Mouse (Mus musculus) embryonic stem cell, embryonic (primary cell): ENCODE measurements around the gene Socs3.

Experiments
- CTCF ChIA-PET, 4 experiments: fragments of 300-600 bp in 2 of 4; fragments of 350-600 bp in 2 of 4; sonication (Branson Sonifier 250); formaldehyde crosslinking; loops; one replicate each; lab custom pipeline; 2022; ENCODE audit warnings: inconsistent platforms in 2 of 4; lab: Charles Lee
- POLR2A ChIA-PET, 4 experiments: fragments of 300-600 bp in 2 of 4; fragments of 350-600 bp in 2 of 4; sonication (Branson Sonifier 250); formaldehyde crosslinking; loops; one replicate each; lab custom pipeline; 2022; ENCODE audit warnings: antibody characterized with exemption in 4 of 4, inconsistent platforms in 1 of 4; lab: Charles Lee

The Socs3 gene

DNA sequence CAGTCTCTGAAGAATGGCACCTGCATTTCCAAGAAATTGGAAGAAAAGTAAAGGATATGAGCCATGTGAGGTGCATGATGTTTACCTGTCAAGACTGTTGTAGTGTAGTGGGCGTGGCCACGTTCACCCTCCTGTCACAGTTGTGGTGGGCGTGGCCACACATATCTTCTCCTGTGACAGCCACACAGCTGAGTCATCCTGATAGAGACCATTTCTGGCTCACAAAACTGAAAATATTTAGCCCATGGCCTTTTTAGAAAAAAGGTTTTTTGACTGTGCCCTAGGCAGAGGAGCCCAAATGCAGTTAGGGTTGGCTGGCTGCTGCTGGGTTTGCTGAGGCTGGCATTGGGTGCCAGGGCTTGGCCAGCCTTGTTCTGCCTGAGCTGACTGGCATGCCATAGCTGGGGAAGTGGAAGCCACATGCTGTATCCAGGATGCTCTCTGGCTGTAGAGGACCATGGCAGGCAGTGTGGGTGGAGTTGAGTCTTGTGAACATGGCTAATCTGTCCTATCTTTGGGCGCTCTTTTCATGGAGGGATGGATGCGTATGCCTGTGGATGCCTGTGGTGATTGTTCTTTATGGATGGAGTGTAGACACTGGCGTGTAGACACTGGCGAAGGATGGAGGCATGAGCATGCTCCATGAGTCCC, 30.8 kb upstream of the Socs3 start:
- ChIA-PET CTCF (no interaction called here), POLR2A (interaction anchor here in 2 of 4 experiments (0.9 to 2.4 kb wide), 12 partner anchors 8 to 97 kb away, joined by 3 to 16 read pairs (median 4); partner anchors contain the start of genes Pgs1 (in 1 of the 2) and Socs3 (in 1 of the 2))

DNA sequence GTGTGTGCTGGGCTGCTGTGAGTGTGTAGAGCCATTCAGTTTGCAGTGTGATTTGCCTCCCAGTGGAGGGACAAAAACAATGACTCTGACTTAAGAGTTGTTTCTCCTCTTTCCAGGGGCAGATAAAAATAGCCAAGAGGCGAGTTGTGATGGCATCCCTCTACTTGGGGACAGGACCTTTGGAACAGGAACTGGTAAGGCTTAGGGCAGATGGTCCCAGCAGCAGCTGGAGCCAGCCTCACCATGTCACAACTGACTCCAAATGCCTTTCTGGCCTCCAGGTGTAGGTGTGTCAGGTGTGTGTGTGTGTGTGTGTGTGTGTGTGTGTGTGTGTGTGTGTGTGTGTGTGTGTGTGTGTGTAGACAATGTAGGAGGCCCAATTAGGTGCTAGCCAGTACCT, 30.2 kb upstream of the Socs3 start:
- CTCF ChIA-PET, result interaction anchor here in 2 of 4 experiments (0.6 to 1.3 kb wide), 3 partner anchors 30 to 115 kb away, joined by 3 to 4 read pairs (median 3); partner anchors contain the start of gene Socs3 (in 1 of the 2)
- POLR2A ChIA-PET, result interaction anchor here in 2 of 4 experiments (1.0 to 6.4 kb wide), 10 partner anchors 8 to 33 kb away, joined by 3 to 33 read pairs (median 4); partner anchors contain the start of genes Pgs1 (in 1 of the 2) and Socs3 (in 1 of the 2)

DNA sequence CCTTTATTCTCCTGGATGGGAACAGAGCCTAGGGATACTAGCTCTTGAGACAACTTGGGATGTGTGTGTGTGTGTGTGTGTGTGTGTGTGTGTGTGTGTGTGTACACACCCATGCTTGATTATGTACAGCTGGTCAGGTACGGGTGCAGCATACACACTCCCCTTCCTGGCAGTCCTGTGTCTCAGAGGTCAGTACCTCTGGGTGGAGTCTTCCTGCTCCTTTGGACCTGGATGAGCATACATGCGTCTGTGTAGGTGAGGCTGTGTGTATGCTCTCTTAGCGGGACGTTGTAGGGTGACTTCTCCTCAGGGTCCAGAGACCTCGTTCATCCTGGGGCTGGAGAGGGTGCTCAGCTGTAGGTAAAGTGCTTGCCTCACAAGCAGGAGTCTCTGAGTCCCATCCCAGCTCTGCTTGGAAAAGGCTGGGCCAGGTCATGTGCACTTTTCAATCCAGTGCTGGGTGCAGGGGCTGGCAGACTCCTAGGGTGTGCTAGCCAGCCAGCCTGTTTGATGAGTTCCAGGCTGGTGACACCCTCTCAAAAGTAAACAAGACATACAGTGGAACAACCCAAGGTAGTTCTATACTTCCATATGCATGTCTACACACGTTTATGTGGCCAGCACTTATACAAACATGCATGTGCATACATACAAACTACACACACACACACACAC, 29.6 kb upstream of the Socs3 start:
- ChIA-PET CTCF (interaction anchor here (0.5 to 1.3 kb wide), 6 partner anchors 19 to 129 kb away, joined by 3 to 4 read pairs (median 3); partner anchors contain the start of gene Socs3 (in 2 of the 4)), POLR2A (interaction anchor here (0.6 to 6.4 kb wide), 11 partner anchors 7 to 110 kb away, joined by 3 to 33 read pairs (median 4); partner anchors contain the start of gene Socs3 (in 1 of the 4))

DNA sequence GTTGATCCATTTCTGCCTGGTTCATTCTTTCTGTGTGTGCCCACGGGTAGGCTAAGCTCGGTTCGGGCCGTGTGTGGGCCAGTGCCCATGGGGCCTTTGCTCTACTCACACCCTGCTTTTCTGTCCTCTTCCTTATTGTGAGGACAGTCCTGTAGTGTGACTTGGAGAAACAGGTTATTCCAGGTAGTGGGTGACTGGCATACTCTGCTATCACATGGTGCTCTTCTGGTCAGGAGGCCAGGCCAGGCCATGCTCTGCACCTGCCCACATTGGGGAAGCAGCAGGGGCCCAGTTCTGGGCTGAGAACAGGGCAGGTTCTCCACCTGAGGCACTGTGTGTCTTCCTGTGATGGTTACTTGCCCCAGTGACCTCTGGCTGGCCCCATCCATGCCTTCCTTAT, 28.5 kb upstream of the Socs3 start:
- ChIA-PET CTCF (interaction anchor here in 1 of 4 experiments (1.1 to 1.3 kb wide), 2 partner anchors 20 to 28 kb away, joined by 3 to 4 read pairs; partner anchors contain the start of gene Socs3), POLR2A (interaction anchor here in 3 of 4 experiments (0.6 to 6.4 kb wide), 11 partner anchors 8 to 109 kb away, joined by 3 to 33 read pairs (median 3); partner anchors contain the start of gene Socs3 (in 1 of the 3))

DNA sequence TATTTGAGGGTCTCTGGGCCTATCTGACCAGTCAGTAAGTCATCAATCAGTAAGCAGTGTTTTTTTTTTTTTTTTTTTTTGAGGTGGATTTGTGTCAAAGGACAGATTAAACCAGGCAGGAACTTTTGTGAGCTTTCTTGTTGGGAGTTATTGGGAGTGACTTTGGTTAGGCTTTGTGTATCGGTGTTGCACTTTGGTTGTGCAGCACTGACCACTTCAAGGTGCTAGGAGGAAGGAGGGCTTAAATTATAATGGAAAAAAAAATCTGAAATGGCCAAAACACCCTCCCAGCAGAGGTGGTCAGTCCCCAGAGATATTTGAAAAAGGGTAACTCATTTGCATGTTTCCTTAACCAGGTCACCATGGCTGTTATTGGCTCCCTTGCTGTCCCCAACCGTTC, 27.2 kb upstream of the Socs3 start:
- ChIA-PET CTCF (interaction anchor here in 3 of 4 experiments (0.5 to 2.6 kb wide), 3 partner anchors 21 to 108 kb away, joined by 3 to 10 read pairs (median 6); no protein-coding TSS in a partner anchor), POLR2A (interaction anchor here in 3 of 4 experiments (0.7 to 6.4 kb wide), 12 partner anchors 8 to 120 kb away, joined by 3 to 46 read pairs (median 5); partner anchors contain the start of gene Socs3 (in 3 of the 3))

DNA sequence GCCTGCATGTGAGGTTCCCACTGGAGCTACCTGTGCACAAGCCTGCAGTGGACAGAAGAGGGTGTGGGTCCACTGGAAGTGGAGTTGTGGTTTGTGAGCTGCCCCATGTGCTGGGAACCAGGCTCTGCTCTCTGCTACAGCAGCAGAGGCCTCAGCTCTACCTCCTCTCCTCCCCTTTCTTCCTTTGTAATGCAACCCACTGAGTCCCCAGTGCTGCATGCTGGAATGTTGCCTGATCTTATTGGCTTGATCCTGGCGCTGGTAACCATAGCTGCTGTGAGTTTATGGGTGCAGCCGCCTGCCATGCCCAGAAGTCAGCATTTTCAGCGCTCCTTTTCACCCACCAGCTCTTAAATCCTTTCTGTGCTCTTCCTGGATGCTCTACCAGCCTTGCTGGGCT, 26.2 kb upstream of the Socs3 start:
- ChIA-PET CTCF (interaction anchor here in 3 of 4 experiments (0.6 to 3.0 kb wide), 11 partner anchors 12 to 384 kb away, joined by 3 to 12 read pairs (median 5); no protein-coding TSS in a partner anchor), POLR2A (interaction anchor here in 3 of 4 experiments (0.6 to 6.4 kb wide), 31 partner anchors 8 to 862 kb away, joined by 3 to 46 read pairs (median 6); partner anchors contain the start of genes Socs3 (in 3 of the 3) and Pgs1 (in 2 of the 3))

DNA sequence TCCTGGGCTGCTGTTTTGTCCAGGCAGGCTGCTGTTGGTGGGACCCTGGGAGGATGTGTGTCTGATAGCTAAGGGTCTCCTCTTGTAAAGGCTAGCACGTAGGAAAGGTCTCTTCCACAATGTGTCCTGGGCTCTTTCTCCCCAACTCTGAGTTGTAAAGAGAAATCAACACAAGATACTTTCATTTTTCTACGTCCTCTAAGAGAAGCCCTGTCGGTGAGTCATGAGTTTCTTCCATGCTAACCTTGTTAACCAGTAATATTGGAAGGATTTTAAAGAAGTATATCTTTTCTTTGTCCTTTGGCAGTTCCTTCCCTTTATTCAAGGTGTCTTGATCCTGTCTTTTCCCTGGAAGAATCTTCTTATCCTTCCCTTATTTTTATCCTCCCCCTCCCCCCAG, 25.8 kb upstream of the Socs3 start:
- ChIA-PET CTCF (interaction anchor here in 3 of 4 experiments (0.6 to 3.0 kb wide), 10 partner anchors 12 to 384 kb away, joined by 3 to 12 read pairs (median 5); no protein-coding TSS in a partner anchor), POLR2A (interaction anchor here in 3 of 4 experiments (0.6 to 6.4 kb wide), 30 partner anchors 8 to 862 kb away, joined by 3 to 46 read pairs (median 6); partner anchors contain the start of genes Socs3 (in 3 of the 3) and Pgs1 (in 2 of the 3))

DNA sequence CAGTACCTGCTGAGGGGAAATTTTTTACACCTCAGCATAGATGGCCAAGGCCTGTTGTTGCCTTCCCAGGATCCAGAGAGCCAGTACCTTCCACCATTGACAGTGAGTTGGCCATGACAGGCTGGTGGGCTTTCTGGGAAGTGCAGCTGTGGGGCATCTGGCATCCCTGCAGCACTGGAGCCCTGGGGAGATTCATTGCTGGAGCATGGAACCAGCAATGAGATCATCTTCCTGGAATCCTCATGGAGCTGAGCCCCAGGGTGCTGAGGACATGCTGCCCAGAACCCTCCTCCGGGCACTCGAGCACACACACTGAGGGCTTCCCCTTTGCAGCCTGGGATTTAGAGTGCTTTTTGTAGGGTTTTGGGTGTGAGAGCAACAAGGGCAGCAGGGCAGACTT, 25.4 kb upstream of the Socs3 start:
- POLR2A ChIA-PET, result interaction anchor here in 3 of 4 experiments (0.6 to 6.4 kb wide), 19 partner anchors 9 to 862 kb away, joined by 3 to 46 read pairs (median 7); partner anchors contain the start of genes Socs3 (in 2 of the 3) and Pgs1 (in 1 of the 3)
- CTCF ChIA-PET, result interaction anchor here in 2 of 4 experiments (0.6 to 3.0 kb wide), 7 partner anchors 13 to 88 kb away, joined by 3 to 12 read pairs (median 5); no protein-coding TSS in a partner anchor

DNA sequence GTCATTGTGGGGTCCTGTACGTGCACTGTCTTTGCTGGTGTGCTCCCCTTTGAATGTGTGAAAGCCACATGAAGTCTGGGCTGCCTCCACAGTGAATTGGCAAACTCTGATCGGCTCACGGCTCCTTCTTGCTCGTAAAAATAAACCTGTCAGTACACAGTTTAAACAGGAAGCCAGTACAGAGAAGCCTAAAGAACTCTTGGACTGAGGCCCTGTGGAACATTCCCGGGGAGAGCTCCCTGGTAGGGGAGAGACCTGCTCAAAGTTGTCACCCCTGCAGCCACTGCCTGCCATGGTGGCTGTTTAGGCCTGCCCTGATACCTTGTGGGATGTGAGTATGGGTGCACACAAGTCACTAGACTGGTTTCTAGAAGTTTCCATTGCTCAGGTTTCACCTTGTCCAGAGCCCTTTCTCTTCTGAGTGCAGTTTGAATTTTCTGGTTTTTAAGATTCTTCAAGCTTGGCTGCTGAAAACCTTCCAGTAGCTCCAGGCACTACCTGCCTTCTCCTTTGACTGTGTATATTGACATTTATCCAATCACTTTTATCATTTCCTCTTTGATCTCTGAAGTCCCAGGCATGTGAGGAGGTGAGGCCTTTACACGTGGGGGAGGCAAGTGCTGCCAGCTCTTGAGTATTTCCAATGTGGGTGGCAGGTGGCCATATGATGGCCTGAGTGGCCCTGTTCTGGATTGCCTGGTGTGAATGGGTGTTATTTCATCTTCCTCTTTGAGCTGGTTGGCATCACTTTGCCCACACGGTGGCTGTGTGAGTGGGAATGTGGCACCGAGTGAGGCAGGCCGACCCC, 24.6 kb upstream of the Socs3 start:
- ChIA-PET POLR2A (interaction anchor here in 3 of 4 experiments (0.6 to 6.4 kb wide), 13 partner anchors 9 to 52 kb away, joined by 3 to 46 read pairs (median 7); partner anchors contain the start of genes Socs3 (in 2 of the 3) and Pgs1 (in 1 of the 3)), CTCF (interaction anchor here (0.6 to 3.0 kb wide), 8 partner anchors 14 to 191 kb away, joined by 3 to 12 read pairs (median 3); partner anchors contain the start of gene Socs3 (in 1 of the 4))

DNA sequence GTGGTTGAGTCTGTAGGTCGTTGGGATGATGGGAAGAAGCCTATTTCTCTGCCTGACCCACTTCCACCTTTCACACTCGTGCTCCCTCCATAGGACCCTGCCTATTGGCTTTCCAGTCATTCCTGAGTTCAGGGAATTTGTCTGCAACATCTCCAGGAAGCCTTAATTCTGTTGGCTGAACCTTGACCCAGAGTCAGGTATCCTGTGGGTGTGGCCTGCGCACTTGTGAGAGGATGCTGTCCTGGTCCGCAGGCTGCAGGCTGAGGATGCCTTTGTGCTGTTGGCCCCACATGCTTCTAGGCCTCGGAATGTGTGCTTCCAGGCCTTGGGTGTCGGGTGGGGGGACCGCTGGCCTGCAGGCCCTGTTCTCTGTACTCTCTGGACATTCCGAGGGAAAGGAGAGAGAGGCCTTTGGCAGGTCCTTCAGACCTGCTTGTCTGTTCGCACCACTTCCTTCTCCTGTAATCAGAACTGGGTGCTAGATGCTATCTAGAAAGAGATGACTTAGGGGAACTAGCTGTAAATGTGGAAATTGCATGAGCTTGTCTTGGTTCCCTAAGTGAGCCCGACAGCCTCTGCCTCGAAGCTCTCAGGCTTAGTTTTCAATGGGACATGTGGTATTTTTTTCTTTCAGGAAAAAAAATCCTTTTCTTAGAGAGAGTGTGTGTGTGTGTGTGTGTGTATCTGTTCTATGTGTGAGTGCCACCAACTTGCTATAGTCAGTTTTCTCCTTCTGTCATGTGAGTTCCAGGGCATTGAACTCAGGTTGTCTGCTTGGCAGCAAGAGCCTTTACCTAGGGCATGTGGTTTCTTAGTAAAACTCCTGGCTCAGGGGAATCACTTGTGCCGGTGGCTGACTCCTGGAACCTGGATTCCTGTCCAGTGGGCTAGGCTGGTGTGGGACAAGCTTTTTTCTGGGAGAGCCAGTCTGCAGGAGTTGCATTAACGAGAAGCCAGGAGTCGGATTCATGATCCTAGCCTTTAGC, 23.6 kb upstream of the Socs3 start:
- ChIA-PET CTCF (interaction anchor here in 2 of 4 experiments (1.0 to 3.0 kb wide), 3 partner anchors 15 to 43 kb away, joined by 3 to 12 read pairs (median 3); no protein-coding TSS in a partner anchor), POLR2A (interaction anchor here in 3 of 4 experiments (0.5 to 6.4 kb wide), 12 partner anchors 8 to 562 kb away, joined by 3 to 46 read pairs (median 6); partner anchors contain the start of genes Socs3 (in 2 of the 3) and Pgs1 (in 1 of the 3))

DNA sequence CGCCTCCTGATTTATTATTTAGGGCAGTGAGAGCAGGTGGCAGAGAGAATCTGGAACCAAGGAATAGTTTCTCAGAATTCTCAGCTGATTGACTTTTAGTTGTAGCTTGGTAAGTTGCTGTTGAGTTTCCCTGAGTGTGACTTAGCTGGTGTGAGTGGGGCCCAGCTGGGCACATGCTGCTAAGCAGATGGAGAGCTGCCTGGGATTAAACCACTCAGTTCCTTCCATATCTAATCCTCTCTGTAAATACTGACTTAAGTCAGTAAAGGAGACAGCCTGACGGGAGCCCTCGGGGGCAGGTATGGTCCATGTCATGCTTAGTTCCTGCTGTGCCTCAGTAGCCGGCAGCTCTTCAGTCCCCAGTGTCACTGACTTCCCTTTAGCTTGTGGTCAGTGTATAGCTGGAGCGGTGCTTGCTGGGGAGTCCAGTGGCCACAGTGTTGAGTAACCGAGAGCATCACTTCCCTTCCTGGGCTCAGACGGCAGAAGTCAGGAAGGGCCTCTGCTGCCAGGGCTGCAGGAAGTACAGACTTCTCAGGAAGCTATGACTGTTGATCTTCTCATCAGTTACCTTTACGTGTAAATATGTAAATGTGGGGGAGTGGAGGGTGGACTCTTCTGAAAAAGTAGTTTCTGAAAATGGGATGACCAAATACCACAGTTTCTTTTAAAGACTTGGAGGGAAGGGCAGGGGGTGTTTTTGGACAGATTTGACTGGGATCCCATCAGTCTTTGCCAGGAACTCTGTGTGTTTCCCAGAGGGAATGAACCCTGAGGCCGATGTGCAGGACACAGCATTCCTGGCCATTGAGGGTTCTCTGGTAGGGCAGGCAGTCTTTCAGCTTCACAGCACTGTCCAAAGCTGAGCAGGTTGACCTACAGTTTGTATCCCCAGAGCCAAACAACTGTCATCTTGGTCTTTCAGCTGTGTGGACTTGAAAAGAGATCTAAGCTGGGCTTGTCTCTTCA, 21.9 kb upstream of the Socs3 start:
- ChIA-PET CTCF (interaction anchor here in 3 of 4 experiments (0.5 to 0.9 kb wide), 3 partner anchors 22 to 702 kb away, joined by 3 read pairs; partner anchors contain the start of gene Socs3 (in 1 of the 3)), POLR2A (interaction anchor here in 3 of 4 experiments (0.5 to 7.6 kb wide), 14 partner anchors 8 to 113 kb away, joined by 3 to 77 read pairs (median 4); partner anchors contain the start of gene Socs3 (in 3 of the 3))

DNA sequence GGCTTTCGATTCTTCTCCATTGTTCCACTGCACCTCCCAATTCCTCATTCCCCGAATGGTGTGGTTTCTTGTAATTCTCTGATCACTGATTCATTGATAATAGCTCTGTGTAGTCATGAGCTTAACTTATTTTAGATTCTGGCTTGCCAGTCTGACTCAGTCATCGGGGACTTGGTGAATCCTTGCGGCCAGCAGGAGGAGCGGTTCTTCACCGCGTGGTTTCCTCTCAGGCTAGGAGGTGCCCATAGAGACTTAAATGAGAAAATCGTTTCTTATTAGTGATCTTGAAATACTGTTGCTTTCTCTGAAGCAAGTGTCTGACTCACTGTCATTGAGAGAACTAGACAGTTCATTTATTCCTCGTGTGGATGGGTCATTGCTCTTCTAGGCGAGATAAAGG, 20.1 kb upstream of the Socs3 start:
- ChIA-PET POLR2A (interaction anchor here in 3 of 4 experiments (0.6 to 7.6 kb wide), 14 partner anchors 10 to 136 kb away, joined by 3 to 79 read pairs (median 5); partner anchors contain the start of gene Socs3 (in 2 of the 3)), CTCF (interaction anchor here in 3 of 4 experiments (0.5 to 1.5 kb wide), 7 partner anchors 14 to 658 kb away, joined by 3 to 7 read pairs (median 3); partner anchors contain the start of gene Socs3 (in 2 of the 3))

DNA sequence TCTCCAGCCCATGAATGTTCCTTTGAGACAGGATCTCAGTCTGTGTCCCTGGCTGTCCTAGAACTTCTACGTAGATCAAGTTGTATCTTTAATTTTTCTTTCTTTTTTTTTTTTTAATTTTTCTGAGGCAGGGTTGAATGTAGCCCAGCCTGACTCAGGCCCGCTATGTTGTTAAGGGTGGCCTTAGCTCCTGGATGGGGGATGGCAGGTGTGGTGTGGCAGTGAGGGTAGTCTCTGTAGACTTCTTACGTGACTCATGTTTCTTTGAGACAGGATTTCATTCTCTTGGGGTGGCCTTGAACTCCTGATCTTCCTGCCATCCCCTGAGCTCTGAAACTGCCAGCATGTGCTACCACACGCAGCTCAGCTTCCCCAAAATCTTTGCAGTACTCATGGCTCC, 19.4 kb upstream of the Socs3 start:
- ChIA-PET POLR2A (interaction anchor here in 3 of 4 experiments (0.6 to 7.6 kb wide), 20 partner anchors 8 to 137 kb away, joined by 3 to 79 read pairs (median 5); partner anchors contain the start of gene Socs3 (in 3 of the 3)), CTCF (interaction anchor here in 2 of 4 experiments (0.5 to 1.9 kb wide), 7 partner anchors 18 to 77 kb away, joined by 3 to 6 read pairs (median 3); partner anchors contain the start of gene Socs3 (in 2 of the 2))

DNA sequence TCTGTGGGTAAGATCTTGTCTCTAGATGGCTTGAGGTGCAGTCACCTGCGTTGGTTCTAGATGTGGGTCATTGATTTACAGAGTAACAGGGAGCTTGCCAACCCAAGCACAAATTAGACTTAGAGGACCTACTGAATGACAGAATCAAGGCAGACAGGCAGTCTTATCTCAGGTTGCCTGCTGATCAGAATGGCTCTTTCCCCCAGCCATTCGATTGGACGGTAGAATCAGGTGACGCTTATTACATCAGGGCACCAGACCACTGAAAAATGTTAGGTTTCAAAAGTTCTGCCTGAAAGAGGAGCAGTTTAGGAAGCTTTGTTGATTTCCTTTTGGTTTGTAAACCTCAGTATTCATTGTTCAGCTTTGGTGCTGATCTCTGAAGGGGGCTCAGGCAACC, 18.1 kb upstream of the Socs3 start:
- ChIA-PET CTCF (interaction anchor here in 1 of 4 experiments (1.1 to 1.9 kb wide), 2 partner anchors 18 to 31 kb away, joined by 4 to 6 read pairs; partner anchors contain the start of gene Socs3), POLR2A (interaction anchor here in 3 of 4 experiments (0.5 to 7.6 kb wide), 19 partner anchors 8 to 596 kb away, joined by 3 to 79 read pairs (median 4); partner anchors contain the start of gene Socs3 (in 3 of the 3))
